Mouse (Mus musculus): Measurements from ENCODE around the gene Nat9. TPM values are rescaled to one million over a fixed set of nuclear protein-coding genes. Genes with fewer than 3 reads are reported as not detected.

Gene Nat9
- 10 to 100 TPM; 16.4 to 17.9 TPM for total RNA-seq (2021)
- long read RNA-seq, experiment 1, transcript Nat9-203 (7 exons, 1,204 nt) = major isoform, 6 of 12 reads
- long read RNA-seq, experiment 1, partial matches to known transcripts = 1 of 12 reads
- long read RNA-seq, experiment 1, other reads (novel, unspliced or antisense) = 3 of 12 reads
- long read RNA-seq, experiment 2, transcript Nat9-203 (7 exons, 1,204 nt) = major isoform, 13 of 20 reads
- long read RNA-seq, experiment 2, partial matches to known transcripts = 2 of 20 reads
- long read RNA-seq, experiment 2, other reads (novel, unspliced or antisense) = 3 of 20 reads

DNA sequence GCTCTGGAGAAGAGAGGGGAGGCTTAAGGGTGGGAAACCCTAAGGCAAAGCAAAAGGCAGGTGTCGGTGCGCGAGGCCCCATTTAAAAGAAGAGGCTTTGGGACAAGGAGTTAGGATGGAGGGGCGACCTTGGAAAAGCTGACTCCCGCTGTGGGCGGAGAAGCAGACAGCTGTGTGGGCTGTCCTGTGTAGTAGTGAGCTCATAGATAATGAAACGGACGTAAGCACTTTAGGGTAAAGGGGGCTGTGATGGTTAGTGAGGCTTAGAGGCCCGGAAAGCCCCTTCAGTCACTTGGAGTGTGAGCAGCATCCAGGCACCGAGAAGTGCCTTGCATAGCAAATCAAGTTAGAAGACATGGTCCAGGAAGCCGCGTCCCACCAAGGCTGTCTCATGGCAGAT, at the start of gene Nat9:
Nat9 (minus strand) TSS at position 167 of the 400 bp plus-strand sequence.
- DNase-seq (ENCODE audit: low spot score in 2 of 2) = no peak

DNA sequence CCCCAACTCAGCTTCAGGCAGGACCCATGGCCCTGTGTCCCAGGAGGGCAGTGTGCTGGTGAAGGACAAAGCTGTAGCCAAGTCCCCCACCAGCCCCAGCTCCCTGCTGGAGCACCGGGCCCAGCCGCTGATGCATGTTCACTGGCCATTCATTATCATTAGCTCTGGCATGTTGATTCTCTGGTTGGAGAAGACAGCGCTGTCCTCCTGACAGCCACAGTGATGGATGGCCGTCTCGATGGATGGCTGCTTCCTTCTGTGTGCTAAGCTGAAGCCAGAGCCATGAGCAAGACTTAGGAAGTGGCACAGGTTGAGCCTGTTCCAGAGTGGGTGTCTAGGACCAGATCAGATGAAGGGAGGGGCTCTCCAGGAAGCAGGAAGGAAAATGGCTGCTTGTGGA, 48.9 kb upstream of the Nat9 start:
- no peak for DNase-seq (ENCODE audit: low spot score in 2 of 2)

DNA sequence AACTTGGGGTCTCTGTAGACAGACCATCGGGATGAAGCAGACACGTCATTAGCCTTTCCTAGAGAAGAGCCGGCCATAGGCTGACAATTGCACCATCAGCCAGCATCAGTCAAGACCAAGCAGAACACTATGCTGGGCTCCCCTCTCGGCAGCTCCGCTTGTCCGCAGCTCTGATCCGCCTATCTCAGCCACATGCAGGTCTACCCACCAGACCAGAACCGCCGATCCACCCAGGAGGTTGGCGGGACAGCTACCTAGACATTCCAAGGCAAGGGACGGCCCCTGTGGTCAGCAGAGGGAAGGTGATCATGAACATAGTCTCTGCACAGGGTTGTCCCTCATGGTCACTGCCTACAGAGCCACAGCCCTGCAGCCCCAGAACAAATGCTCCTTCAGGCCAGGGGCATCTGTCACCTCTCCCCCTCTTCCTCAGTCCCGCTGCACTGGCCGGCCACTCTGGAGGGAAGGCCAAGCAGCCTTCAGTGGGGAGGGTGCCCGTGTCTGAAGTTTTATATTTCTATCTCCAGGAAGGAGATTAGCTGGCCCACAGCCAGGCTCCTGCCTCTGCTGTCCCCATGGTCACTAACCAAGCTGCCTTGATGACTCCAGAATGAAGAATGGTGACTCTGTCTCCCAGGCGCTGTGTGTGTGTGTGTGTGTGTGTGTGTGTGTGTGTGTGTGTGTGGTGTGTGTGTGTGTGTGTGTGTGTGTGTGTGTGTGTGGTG, 46.8 kb upstream of the Nat9 start:
- DNase-seq (ENCODE audit: low spot score in 2 of 2) = no peak

DNA sequence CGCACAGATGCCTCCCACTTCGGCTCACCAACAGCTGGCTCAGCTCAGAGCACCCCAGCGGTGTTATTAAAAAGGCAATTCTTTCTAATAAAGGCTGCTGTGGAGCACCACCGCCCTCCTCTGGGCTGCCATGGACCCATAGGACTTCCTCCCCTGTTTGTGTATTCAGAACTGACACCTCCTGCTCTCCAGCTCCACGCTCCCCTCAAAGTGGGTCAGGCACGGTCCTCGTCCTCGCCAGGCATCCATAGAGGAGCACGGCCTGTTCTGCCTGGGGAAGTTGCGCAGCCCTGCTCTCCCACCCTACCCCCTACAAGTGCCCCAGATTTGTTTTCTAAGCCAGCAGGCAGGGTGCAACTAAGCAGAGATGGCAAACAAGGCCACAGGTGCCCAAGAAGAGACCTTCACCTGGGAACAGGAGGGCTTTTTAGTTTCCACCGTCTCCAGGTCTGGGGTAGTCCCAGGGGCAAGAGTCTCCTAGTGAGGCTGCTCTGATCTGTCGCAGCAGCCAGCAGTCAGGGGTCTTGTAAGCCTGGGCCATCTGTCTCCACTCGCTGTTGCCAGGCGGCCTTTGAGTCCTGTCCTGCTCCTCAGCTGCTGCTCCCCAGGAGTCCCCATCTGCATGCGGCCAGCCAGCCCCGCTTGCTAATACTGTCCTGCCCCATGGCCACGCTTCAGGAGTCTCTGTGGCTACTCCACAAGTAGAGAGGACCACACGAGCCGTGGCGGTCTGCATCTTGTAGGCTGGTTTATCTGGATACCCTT, 46.0 kb upstream of the Nat9 start:
- peak in 1 of 2 experiments; percentile 31 for DNase-seq (ENCODE audit: low spot score in 2 of 2)

DNA sequence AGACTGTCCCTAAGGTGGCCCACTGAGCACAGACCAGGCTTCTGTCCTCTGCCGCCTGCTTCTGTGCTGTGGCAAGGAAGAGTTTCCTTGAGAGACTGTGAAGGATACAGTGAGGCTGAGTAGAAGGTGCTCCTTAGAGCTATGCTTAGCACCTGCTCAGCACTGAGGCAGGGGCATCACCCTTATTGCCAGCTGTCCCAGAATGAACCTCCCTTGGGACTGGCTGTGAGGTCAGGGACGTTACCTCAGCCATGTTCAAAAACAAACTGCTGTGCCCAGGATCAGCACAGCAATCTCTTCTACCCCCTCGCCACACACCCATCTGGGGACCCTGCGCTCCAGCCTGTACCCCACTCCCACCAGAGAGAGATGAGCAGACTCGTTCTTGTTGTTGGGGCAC, 45.2 kb upstream of the Nat9 start:
- DNase-seq (ENCODE audit: low spot score in 2 of 2) = no peak

DNA sequence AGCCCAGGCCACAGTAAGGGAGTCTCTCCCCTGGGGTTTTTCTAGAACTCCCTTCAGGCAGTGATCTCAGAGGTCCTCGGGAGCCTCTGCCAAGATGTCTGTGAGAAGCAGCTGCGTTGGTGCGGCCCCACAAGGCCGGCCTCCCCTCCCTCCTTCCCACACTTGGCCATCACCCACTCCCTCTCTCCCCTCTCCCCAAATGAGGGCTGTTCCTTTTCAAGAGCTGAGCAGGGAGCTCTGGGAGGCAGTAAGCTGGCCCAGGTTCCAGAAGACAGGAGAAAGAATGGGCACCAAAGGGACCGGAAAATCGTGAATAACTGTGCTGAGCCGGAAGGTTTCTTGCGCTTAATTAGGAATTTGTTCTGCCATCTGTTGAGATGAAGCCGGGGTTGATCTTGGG, 44.3 kb upstream of the Nat9 start:
- DNase-seq (ENCODE audit: low spot score in 2 of 2) = no peak

DNA sequence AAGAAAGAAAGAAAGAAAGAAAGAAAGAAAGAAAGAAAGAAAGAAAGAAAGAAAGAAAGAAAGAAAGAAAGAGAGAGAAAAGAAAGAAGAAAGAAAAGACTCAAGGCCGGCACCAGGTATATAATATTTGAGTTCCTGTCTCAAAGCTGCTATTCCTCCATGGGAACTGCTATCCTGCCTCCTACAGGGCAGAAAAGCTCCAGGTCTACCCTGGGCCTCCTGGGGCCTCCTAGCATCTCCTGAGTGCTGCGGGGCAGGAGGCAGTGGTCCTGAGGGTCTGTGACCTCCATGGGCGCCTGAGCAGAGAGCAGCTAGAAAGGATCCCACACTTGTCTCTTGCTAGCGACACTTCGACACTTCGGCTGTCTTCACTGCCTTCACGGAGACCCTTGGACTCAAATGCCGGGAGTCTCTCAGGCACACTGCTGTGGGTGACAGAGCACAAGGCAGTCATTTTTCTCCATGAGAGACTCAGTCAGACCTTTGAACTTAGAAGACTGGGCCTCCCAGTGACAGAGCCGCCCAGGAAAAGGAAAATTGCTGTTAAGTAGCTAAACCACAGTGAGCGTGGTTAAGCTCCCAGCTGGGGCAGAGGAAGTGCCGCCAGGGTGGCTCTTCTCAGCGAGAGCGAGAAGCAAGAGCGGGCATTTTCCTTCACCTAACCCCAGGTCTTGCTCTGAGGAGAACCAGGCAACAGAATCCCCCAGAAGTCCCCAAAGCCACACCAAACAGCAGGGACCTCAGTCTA, 43.7 kb upstream of the Nat9 start:
- DNase-seq (ENCODE audit: low spot score in 2 of 2) = no peak

DNA sequence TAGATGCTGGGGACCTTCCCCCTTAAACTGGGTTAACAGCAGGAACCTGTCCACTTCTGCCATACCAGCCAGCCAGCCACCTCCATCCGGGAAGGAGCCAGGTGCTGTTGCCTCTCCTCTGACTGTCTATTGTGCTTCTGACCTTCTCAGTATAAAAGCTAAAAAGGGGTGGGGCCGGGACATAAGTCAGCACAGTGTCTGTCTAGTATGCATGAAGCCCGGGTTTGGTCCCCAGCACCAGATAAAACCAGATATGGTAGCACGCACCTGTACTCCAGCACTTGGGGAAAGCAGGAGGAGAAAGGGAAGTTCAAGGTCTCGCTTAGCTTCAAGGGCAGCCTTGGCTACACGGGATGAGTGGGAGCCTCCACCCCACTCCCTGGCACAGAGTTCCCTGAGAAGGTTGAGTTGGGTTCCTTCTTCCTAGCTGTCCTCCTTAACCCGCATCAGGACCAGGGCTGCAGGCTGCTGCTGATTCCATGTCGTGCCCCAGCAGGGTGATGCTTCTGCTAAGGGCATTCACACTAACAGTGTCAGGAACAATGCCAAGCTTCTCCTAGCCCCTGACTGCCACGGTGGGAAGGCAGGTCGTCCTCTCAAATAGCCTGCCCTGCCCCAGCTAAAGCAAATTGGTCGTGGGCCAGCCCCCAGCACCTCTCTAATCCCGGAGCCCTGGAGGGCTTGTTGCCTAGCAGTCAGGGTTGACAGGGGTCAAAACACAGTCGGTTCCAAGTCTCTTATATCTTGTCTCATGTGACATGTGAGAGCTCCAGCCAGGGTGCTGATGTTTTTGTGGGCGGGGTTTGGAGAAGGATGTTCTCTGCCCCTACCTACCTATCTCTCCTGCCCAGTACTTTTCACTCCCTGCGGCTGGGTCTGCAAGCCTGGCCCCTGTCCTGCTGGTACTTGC, 41.6 kb upstream of the Nat9 start:
- DNase-seq (ENCODE audit: low spot score in 2 of 2) = no peak

DNA sequence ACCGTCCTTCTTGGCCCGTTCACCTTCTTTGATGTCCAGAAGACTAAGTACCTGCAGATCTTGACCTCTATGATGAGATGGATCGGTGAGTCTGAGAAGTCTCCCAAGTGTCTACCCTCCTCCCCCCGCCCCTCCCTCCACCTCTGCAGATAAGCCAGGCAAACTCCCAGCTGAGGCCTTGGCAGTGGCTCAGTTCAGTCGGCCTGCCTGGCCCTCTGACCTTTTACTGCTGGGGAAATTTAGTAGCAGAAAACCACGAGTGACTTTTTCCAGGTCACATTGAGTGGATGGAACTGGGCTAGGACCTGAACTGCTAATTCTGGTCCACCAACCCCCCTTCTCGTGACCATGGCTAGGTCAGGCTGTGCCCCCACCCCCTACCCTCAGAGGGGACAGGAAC, 40.8 kb upstream of the Nat9 start:
- DNase-seq (ENCODE audit: low spot score in 2 of 2) = no peak

DNA sequence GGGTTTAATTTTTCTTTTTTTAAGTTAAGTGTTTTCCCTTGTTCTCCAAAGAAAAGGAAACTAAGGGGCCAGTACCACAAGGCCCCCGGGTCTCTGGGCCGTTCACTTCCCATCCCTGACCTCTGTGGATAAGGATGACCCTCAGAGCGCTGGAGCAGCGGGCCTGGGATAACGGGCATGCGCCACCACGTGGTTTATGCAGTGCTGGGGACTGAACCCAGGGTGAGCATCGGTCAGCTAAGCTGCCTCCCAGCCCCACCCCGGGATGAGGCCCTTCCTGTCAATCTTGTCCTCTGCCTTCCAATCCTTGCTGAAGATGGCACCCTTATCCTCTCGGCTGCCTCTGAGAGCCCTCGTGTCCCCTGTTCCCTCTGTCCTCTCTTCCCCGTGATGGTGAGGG, 40.0 kb upstream of the Nat9 start:
- DNase-seq (ENCODE audit: low spot score in 2 of 2) = no peak

DNA sequence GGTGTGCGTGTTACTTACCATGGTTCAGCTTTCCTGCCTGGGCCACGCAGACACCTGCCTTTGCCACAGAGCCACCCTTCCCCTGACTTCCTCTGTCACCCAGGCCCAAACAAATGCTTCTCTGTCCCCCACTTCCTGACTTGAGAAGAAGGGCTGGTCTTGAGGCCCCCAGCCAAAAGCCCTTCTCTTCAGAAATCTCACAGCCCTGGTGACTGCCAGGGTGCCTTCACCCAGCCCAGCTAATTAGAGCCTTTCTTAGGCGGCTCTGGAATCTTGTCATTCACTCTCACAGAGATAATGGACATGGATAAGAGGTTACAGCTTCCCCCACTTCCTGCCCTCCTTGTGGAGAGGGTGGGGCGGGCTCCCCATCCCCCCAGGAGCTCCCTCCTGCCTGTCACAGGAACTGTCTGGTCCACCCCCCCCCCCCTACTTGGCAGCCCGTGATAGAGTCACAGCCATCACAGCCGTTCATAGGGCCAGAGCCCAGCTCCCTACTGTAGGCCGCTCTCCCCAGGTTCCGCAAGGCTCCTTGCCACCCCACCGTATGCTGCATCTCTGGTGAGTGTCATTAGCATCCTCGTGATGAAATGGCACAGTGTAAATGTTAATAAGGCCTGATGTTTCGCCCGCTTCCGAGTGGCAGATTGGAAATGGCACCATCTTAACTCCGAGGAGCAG, 39.3 kb upstream of the Nat9 start:
- no peak for DNase-seq (ENCODE audit: low spot score in 2 of 2)

DNA sequence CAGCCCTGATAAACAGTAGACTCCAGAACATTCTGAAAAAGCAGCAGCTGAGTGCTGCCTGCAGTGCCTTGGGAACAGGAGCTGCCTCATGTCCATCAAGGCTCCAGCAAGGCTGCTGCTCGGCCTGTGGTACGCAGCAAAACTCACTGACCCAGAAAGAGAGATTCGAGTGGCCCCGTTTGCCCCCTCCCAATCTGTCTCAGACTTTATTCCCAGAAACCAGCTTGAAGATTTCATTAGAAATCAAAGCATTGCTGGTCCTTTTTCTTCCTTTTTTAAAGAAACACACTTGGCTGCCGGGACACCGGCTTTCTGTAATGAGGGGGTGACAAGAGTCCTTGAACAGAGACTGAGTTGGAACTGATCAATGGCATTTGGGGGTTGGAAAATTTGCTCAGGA, 37.6 kb upstream of the Nat9 start:
- DNase-seq (ENCODE audit: low spot score in 2 of 2) = no peak

DNA sequence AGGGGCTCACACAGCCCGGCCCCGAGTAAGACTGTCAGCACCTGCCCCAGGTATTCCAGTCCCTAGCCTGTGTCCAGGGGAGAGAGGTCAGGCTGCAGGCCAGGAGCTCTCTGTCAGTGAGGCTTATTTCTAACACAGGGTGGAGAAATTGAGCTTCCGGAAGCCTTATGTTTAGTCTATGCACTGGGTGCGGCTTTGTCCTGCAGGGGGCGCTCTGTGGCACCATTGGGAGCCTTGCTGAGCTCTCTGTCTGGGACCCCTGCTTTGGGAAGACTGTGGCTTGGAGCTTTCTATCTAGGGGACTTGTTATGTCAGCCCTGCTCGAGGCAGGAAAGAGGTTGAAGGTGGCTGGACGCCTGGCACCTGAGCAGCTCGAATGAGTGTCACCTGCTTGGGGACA, 37.2 kb upstream of the Nat9 start:
- DNase-seq (ENCODE audit: low spot score in 2 of 2) = peak in 1 of 2 experiments; percentile 59

DNA sequence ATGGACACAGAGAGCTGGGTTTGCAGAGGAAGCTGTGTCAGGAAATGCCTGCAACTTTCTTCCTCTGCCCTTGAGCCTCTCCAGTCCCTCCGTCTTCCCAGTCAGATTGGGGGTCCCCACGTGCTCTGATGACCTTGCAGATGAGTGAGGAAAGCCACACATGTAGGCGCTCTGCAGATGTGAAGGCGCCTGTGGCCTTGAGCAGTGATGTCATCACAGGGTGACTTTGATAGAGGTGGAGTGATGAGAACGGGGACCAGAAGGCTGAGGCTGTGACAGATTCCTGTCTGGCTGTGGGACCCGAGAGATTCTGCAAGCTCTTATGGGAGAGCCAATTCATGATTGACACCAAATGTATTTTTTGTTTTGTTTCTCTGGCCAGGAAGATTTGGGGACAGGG, 36.2 kb upstream of the Nat9 start:
- DNase-seq (ENCODE audit: low spot score in 2 of 2) = no peak

DNA sequence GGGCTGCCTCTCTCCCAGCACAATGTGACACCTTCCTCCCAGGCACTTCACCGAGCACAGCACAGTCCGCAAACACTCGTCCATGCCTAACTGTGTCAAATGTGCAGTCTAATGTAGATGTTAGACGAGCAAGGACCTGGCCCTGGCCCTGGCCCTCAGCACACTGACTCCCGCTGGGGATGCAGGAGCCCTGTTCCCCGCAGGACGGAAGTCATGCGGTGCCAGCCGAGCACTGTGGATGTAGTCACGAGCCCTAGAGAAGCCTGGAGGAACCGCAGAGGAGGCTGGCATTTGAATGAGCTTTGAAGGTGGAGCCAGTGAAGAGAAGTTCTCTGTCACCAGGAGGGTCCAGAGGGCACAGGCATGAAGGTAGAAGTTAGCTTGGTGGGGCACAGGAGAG, 35.8 kb upstream of the Nat9 start:
- no peak for DNase-seq (ENCODE audit: low spot score in 2 of 2)

DNA sequence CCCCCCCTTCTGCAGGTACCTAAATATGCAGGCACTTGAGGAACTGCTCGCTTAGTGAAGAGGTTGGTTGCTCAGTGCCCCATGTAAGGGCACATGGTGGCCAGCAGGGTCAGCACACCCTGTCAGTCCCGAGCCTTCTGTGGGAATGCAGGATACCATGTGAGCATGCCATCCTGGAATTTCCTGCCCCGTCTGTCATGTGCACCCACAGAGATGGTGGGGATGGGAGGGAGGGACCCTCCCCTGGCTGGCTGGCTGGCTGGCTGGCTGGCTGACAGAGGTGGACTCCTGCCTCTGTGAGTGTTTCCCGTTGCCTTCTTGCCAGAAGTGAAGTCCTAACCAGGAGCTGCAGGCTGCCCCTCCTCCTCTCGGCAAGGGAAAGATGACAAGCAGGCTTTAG, 34.9 kb upstream of the Nat9 start:
- DNase-seq (ENCODE audit: low spot score in 2 of 2) = no peak

DNA sequence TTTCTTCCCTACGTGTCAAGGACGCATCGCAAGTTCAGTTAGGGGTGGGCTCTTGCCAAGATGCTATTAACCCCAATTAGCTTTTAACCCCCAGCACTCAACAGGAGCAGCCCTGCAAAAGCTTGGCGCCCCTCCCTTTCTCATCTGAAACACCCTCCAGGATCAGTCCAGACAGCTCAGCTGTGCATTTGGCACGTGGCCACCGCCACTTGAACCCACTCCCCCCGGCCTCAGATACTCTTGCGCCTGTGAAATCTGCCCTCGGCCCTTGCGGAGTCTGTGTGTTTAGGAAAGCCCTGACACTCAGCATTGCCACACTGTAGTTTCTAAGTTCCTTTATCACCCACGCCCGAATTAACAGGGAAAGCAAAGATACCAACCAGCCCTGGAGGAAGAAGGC, 34.4 kb upstream of the Nat9 start:
- DNase-seq (ENCODE audit: low spot score in 2 of 2) = no peak

DNA sequence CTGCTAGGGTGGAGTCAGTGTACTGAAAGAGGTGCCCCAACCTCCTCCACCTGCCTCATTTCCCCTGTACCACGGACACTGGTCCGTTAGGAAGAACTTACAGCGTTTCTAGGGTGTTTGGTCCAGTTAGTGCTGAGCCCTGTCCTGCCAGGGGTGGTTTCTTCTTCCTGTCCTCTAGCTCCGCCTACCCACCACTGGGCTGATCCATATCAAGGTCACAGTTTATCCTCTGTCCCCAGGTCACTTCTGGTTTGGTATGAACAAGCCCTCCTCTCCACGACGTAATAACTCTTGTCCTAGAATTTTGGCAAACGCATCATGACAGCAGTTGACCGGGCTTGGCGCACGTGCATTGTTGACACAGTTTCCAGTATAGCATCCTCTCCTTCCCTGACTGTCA, 32.0 kb upstream of the Nat9 start:
- no peak for DNase-seq (ENCODE audit: low spot score in 2 of 2)

DNA sequence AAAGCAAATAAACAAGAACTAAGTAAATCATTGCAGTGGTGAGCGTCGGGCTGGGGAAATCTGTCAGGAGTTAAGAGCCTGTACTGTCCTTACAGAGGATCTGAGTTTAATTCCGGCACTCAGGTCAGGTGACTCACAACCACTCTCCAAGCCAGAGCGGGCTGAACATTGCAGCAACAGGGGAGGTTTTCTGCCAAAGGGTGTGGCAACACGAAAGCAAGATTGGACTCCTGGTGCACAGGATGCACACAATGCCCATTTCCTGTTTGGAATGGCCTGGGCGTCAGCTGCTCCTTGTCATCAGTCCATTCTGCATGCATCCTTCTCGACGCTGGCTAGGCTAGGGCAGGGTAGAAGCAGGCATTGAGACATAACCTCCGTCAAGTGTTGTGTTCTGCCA, 31.6 kb upstream of the Nat9 start:
- DNase-seq (ENCODE audit: low spot score in 2 of 2) = no peak
